Mouse (Mus musculus): ENCODE measurements around the gene Fam47e.
"Not testable (repeated sequence)": the region's sequence is repeated elsewhere in the genome, so short reads cannot be mapped to it uniquely, and the experiment has no call there.

The Fam47e gene

DNA sequence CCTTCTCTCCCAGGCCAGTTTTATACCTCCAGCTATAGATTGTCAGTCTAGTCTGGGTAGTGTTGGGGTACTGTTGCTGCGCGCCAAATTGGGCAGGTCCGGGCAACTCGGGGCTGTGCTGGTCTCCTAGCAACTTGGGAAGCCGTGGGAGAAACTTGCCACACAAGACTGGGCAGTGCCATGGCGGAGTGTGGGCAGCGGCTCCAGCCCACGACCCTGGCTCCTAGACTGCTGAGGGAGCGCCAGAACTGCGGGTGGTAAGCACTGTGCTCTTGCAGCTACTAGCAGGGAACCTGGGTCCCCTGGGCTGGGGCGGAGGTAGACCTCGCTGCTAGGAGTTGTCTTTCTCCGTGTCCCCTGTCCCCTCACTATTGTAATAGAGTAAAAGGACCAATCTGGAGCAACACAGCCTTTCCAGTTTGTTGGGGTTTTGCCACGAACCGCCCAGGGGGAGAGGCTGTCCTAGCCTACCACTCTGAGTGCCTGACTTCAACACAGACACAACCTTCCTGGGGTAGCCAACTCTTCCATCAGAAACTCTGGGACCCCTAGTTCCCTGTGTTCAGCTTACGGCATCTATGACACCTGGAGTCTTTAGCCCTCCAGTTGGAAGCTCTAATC, at the start of gene Fam47e:
Fam47e (plus strand) TSS at position 179 of the 621 bp plus-strand sequence.
- DNase-seq = peak; percentile 21 to 23

DNA sequence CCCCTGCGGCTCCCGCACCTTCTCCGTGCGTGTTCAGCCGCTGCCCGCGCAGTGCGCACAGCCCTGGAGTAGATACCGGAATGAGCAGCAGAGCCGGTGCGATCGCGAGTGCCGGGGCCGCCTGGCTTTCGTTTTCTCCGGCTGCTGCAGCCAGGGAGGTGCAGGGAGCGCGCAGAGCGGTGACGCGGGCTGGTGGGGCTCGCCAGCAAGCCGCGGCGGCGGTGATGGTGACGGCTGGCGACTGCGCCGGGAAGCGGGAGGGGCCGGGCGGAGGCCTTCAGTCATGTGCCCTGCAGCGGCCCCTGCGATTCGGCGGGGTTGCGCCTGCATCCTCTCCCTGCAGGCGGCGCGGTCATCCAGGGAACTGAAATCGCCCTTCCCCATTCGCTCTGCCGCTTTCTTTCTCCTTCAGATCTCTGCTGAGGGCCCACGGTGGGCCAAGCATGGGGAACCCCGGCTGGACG, 49.4 kb upstream of the Fam47e start:
- peak; percentile 97 to 98 for DNase-seq

DNA sequence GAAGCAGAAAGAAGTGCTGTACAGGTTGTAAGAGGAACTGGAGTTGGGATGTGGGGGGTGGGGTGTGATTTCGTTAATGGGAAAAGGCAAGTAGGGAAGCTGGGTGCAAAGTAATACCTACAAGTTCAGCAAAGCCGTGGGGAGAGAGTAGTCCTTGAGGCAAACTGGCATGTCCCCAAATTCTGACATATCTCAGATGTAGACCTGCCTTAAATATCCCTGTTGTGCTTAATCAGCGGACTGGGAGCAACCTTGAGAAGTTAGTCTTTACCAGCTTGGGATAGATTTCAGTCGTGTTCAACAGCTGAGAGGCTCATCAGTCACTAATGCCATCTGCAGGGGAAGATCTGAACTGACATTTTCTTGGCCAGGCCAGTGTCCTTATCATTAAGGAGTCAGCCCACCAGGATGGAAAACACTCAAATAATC, 48.6 kb upstream of the Fam47e start:
- peak; percentile 55 to 70 for DNase-seq

DNA sequence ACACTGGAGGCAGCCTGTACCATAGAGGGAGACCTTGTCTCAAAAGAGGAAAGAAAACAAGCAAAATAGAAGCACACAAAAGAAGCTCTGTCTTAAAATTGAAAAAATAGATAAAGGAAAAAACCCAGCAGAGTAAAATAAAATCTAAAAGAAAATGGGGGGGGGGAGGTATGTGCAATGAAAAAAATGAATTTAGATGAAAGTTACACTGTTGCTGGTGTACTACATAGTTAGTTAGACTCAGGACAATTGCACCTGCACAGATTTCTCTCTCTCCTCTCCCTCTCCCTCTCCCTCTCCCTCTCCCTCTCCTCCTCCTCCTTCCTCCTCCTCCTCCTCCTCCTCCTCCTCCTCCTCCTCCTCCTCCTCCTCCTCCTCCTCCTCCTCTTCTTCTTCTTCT, 48.1 kb upstream of the Fam47e start, which contains the start of gene Scarb2:
Scarb2 (minus strand) TSS at position 101 of the 400 bp plus-strand sequence.
- no peak for DNase-seq

DNA sequence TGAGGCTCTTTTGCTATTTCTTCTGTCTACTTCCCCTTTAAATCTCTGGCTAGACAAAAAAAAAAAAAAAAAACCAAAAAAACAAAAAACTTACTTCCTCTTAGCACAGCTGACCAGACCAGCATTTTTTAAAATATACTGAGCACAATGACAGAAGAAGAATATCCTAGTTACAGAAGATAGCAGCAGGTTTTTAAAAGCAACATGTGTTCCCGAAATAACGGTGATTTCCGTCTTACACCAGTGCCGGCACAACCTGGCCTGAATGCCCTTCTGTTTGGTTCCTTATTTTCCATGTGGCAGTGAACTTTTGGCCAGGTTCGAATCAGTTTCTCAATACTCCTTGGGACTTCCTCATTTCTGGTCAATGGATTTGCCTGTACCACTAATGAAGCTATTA, 46.0 kb upstream of the Fam47e start:
- DNase-seq = no peak

DNA sequence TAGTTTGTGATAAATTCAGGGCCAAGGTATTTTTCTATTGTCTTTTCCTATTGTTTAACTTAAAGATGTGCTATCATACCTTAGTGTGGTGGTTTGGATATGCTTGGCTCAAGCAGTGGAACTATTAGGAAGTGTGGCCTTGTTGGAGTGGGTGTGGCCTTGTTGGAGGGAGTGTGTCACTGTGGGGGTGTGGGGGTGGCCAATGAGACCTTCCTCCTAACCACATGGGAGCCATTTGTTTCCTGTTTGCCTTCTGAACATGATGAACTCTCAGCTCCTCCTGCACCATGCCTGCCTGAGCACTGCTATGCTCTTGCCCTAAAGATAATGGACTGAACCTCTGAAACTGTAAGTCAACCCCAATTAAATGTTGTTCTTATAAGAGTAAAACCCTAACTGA, 43.6 kb upstream of the Fam47e start:
- no peak for DNase-seq

DNA sequence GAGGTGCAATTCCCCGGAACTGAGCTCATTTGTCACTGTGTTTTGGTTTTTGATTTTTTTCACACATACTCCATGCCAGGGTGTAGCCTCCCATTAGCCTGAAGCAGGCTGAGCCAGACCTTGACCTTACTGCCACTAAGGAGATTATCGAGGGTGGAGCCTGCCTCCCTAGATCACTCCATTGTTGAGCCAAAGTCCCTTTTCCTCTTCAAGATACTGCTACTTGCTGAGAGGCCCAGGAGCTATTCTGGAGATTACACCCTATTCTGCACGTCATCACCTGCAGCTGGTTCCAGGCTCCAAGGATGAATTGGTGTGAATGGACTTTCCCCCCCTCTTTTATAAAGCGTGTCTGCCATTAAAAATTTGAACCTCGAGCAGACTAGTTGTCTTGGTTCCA, 42.8 kb upstream of the Fam47e start:
- no peak for DNase-seq

DNA sequence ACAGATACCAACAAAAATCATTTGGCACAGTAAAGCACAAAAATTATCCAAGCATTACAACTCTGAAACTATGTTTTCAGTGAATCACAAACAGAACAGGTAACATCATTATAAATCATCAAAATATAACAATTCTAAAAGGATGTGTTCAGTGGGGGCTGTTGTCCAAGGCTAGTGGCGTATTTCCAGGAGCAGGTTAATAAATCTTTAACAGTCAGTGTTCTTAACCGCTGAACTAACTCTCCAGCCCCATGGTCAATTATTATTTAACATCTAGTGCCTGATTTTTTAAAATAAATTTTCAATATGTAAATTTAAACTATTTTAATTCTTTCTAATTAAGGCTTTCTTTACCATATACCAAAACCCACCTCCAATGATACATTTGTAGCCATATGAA, 33.7 kb upstream of the Fam47e start:
- not testable (repeated sequence) for DNase-seq

DNA sequence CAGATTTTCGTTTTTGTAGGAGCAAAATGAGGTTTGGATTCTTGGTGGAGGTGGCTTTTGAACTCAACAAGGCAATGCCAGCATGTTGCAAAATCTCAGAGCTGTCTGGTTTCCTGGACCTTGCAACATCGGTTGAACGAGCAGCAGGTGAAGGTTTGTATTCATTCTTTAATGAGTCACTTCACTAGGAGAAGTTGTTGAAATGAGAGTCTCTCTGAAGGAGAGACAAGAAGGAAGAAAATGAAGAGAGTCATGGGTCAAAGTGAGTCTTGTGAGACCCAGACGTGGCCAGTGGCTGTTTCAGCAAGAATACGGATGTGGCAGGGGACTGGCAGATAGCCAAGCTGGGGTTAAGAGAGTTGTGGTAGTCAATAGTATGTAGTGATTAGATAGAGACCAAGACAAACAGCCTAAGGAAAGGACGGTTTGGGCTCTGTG, 30.0 kb upstream of the Fam47e start:
- DNase-seq = no peak

DNA sequence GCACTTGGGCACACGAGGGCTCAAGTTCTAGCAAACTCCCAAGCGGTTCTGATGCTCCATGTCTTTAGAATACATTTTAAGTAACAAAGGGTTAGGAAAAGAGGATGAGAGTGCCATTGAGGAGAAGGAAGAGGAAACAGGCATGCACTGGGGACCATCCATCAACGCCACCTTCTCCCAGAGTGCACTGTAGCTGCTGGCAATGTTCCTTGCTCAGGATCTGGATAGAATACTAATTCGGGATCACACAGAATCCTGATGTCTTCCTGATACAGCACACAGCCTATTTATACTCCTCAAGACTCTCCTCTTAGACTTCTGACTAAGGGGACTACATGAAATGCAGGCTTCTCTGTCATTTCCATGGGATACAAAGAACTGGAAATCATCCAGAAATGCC, 15.2 kb upstream of the Fam47e start:
- no peak for DNase-seq

DNA sequence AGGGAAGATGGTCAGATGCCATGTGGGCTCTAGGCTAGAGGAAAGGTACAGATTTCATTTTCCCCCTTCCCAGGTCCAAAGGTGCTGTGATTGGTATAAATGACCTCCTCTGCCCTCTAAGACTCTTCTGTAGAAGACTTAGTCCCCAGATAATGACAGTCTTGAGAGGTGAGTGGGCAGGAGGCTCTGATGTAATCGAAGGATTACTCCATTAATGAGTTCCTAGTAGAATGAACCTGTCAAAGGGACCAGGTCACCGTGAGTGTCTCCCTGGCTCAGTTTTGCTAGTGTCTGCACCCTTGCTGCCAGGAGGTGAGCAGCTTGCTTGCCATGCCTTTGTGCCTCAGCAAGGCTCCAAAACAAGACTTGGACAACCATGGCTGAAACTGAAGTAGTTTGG, 2.3 kb upstream of the Fam47e start:
- no peak for DNase-seq

DNA sequence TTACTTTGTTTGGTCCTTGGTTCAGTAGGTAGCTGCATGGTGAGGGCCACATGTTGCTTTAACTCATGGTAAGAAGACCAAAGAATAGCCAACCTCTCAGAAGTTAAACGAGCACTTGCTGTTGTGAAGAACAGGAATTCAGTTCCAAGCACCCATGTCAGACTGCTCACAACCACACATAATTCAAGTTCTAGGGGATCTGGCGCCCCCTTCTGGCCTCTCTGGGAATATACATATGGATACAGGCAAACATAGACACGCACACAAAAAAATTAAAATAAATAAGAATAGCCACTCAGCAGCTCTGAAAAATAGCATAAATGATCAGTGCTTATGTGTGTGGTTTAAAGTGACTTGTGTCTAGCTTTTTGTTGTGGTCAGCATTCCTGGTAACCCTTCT, 930 bp upstream of the Fam47e start:
- DNase-seq = peak in 1 of 2 experiments; percentile 35

DNA sequence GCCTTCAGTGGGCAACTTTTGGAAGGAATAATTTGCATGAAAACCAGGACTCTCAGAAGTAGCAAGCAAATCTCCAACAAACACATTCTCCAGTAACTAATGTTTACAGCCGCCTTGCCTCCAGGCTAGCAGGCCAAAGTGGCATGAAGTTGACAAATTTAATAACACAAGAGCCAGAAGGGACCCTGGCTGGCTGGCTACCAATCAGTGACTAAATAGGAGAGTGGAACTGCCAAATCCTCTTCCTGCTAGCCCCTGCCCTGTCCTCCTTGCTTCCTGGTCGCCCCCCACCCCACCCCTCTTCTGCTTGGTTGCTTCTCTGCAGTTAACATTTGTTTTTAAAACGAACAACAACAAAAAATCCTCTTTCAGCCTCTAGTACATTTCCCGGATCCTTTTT, 426 bp upstream of the Fam47e start:
- DNase-seq = peak; percentile 43 to 58

DNA sequence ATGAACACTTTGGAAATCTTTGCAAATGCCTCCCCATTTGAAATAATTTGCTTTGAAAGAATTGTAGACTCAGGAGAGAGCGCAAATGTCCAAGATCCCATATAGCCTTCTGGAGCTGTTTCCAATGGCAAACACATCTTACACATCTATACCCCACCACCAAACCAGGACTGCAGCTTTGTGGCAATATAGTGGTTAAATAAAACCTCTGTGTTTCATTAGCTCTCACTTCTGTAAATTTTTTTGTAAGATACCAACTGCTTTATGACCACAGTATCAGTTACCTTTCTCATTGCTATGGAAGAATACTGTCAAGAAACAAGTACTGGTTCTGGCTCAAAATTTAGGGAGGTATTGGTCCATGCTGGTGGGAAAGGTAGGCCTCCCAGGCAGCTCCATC, 1.0 kb downstream of the Fam47e start:
- DNase-seq = no peak

DNA sequence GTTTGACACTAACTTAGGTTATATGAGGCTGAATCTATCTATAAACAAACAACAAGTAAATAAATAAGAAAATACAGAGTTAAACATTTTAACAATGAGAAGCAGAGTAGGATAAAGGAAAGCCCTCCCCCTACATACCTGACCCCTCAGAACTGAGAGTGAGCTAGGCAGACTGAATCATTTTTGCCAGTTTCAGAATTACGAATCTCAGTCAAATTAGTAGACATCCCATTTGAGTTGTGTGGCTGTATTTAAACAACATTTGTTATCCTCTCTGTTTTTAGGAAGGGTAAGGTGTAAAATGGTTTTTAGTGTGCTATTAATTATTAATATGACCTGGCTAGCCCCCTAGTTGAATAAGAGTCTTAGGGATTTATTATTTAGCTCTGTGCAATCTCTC, 2.6 kb downstream of the Fam47e start:
- DNase-seq = no peak

DNA sequence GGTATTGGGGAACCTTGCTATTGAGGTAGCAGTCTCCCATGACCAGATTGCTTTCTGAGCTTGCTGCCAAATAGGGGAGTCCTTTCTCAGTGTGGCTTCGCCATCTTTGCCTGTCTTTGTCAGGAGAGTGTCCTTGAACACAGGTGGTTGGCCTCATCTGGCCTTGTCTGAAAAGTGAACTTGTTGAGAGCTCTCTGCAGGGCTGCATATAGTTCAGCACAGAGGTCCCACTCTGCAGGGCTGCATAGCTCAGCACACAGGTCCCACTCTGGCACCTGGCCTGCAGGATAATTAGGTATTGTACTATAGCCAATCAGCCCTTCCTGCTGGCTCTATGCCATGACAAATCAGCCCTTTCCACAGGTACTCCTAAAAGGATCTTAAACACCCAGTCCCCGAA, 5.3 kb downstream of the Fam47e start:
- DNase-seq = peak; percentile 47 to 56

DNA sequence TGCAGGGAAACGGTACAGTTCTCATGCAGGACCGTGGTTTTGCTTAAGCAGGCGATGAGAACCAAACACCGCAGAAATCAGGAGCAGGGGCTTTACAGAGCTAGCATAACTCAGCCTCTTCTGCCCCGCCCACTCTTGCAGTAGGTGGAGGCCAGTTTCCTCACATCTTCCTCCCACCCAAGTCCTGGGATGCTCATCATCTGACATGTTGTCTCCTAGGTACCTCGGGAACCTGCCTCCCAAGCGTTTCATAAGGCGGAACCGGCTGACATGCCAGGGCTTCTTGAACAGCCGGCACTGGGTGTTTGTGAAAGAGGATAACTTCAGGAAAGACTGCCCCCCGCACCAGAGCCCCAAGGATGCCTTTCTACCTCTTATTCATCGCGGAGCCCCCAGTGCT, 7.1 kb downstream of the Fam47e start:
- DNase-seq = no peak

DNA sequence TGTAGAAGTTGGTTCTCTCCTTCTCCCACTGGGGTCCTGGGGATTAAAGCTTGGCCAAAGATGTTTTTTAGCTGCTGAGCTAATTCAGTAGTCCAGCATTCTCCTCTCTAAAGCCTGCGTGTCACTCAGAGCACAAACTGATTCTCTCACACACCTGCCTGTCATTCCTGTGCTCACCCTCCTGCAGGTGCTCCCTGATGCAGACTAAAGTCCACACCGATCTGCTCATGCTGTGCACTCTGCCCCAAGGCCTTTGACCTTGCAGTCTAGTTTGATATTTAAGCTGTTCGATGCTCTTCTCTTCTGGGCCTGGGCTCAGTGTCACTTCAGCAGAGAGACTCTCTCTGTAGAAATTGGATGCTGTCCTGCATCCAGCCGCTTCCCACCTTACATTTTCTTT, 16.4 kb downstream of the Fam47e start:
- DNase-seq = no peak

DNA sequence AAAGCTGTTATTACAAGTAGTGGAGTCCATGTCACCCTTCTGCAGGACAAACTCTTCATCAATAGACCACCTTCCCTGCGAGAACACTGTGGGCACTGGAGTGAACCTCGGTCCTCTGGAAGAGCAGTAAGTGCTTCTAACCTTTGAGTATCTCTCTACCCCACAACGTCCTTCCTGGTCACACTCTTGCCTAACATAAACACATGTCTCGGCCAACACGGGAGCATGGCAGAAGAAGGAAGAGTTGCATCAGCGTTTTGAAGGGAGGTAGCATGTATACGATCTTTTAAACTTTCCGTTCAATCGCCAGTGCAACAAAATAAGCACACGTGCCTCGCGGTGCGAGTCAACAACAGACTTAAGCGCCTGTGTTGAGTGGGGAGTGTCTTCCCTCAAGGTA, 24.7 kb downstream of the Fam47e start:
- DNase-seq = no peak

DNA sequence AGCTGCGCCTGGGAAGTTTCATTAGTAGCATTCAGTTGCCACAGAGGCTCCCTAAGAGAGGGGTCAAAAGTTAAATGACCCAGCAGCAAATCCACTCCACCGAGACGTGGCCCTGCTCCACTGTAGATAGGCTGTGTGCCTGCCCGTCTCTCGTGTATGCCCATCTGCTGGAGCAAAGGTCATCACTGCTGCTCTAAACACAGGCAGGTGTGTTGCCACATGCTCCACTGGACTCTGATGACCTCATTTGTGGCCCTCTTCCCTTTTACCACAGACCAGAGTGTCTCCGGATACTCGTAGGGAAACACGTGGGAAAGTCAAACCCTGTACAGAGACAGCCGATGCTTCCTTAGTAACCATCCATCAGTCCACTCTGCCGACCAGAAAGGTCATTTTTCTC, 31.1 kb downstream of the Fam47e start:
- no peak for DNase-seq

DNA sequence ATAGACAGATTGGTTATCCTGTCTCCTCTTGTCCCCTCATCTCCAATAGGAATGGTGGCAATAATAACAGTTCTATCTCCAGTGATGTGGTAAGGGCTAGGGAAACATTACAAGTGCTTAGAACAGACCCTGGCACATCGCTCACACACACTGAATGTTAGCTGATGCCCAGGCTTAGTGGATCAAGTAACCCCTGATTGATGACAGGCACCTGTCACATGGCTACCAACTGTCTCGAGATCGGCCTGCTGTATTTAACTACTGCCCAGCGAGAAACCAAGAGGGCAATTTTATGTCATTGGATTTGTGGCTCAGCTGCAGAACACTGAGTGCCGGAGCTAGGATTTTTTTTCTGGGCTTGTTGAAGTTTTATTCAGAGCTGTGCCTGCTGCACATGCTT, 40.2 kb downstream of the Fam47e start:
- no peak for DNase-seq

DNA sequence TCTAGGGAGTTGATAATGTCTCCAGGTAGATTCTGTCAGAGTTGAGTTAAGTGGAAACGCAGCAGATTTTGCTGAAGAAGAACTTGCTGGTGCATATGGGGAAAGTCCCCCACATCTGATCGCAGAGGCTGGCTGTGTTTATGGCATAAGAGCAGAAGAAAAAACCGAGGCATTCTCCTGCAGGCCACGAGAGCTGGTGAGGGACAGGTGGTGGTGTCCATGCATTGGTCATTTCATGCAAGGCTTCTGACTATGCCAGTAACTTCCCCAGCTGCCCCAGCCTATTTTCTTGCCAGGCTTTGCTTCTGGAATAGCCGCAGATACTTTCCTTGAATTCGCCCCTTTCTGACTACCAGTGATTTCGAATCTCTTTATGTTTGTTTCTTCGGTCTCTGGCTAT, 42.0 kb downstream of the Fam47e start:
- no peak for DNase-seq

DNA sequence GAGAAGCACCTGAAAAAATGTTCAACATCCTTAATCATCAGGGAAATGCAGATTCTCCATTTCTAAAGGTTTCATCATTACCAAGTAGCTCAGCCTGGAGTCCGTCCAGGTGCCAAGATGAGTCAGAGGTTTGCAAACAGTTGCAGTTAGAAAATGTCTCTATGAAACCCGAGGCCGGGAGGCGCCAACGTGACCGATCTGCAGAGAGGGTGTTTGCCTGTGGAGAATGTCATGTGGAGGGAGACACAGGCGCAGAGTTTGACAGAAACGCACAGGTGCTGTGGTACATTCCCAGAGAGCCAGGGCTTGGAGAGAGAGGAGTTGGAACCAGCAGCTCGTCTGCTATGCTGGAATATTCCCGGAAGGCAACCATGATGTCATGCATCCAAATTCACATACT, 44.2 kb downstream of the Fam47e start:
- DNase-seq = no peak

DNA sequence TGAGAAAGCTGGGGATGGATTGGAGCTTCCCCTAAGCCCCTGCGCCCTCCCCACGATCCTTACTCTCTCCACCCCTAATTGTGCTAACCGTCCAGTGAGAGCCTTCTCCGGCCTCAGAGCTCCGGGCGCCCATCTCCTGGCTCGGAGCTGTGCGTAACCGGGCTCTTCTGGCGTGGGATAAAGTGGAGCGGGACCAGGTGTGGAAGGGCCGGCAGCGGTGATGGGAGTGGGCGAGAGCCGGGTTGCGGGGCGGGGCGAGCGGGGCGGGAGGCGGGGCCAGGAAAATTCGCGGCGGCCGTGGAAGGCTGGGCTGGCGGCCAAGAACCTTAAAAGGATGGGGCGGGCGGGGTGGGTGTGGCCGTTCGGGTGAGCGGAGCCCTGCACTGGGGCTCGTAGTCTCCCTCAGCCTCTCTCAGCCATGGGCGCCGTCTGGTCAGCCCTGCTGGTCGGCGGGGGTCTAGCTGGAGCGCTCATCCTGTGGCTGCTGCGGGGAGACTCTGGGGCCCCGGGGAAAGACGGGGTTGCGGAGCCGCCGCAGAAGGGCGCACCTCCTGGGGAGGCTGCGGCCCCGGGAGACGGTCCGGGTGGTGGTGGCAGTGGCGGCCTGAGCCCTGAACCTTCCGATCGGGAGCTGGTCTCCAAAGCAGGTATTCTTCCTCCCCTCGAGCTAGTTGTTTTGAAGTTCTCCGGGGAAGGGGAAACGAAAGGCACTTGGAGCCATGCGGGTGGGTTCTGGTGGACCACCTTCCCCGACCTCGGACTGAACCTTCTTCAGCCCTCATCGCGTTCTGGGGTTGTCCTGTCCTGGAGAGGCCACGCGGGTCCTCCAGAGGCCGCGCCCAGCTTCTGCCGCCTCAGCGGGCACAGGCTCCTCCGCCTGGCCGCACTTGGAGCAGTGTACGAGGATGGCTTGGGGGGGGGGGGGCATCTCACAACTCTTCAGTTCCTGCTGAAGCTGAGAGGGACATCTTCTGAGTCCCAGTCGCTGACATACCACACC, 48.1 kb downstream of the Fam47e start, which contains the start of gene Stbd1:
Stbd1 (plus strand) TSS at position 351 of the 1,000 bp plus-strand sequence.
- DNase-seq = peak; percentile 54 to 57

Data from cerebellum, postnatal 14 days (tissue).